Mouse (Mus musculus): ENCODE measurements around the gene Rnf41.

Gene Rnf41

DNA sequence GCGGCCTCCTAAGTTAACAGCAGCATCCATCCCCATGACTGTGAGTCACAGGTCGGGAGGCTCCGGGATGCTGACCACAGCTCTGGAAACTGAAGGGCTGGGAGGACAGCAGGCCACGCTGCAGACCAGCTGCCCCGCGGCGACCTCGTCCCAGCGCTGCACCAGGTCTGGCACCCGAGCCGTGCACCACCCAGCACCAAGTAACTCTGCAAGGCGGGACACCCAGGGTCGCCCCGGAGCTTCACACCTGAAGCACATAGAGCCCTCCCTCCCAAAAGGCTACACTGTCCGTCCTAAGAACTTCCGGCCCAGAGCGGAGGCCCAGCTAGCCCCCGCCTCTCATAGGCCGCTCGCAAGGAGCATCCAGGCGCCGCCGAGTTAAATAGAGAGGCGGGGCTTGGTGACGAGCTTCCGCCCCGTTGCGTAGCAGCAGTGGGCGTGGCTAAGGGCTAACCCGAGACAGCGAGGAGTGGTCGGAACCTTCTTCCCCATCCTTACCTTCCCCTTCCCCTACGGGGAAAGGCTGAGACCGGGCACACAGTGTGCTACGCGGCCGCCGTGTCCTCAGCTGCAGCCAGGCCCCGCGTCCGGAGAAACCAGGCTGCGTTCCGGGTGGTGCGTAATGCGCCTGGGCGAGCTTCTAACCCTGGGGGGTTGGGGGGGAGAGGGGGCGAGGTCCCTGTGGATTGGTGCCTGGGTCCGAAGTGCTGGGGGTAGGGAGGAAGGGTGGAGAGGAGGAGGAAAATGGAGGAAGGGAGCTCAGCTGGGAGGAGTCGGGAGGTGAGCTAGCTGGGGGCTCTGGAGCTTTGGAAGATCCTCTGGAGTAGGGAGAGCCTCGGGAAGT is at the start of gene Rnf41, which contains the start of gene Nabp2:
Gene Rnf41, plus strand, starts transcription at position 447 of the 844 bp plus-strand sequence.
Gene Nabp2, minus strand, starts transcription at position 282 of the 844 bp plus-strand sequence.
- DNase-seq (ENCODE audit: low spot score): peak; percentile 96

DNA sequence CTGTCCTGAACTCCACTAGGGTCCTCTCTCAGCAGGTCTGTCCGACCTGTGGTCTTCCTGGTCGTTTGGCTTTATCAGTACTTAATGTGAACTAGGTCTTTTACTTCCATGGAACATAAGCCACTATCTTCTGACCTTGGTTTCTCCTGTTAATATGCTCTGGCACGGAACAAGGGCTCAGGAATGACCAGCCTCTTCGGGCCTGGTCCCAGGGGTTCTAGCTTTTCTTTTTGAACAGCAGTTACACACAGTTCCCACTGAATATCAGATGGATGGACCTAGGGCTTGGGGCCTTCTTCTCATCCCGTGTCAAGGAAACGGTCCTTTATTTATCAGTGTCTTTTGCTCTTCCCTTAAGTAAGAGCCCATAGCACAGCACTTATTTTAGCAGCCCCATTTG is 49.6 kb upstream of the Rnf41 start:
- DNase-seq (ENCODE audit: low spot score): no peak

DNA sequence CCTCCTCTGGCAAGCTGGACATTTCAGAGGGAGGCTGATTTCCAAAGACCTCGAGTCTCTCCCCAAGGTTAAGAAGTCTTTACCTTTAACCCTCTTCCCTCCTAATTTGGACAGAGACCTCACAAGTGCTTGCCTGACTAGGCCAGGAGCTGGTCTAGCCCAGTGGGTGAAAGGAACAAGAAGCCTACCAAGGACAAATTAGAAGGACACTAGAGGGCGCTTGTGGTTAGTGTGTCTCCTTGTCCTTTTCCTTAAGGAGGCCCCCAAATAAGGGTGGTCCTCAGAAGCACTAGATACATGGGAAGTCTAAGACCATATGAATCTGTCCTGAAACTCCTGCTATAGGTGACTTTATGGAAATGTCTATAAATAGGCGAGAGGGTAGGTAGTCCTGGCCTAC is 48.9 kb upstream of the Rnf41 start:
- no peak for DNase-seq (ENCODE audit: low spot score)

DNA sequence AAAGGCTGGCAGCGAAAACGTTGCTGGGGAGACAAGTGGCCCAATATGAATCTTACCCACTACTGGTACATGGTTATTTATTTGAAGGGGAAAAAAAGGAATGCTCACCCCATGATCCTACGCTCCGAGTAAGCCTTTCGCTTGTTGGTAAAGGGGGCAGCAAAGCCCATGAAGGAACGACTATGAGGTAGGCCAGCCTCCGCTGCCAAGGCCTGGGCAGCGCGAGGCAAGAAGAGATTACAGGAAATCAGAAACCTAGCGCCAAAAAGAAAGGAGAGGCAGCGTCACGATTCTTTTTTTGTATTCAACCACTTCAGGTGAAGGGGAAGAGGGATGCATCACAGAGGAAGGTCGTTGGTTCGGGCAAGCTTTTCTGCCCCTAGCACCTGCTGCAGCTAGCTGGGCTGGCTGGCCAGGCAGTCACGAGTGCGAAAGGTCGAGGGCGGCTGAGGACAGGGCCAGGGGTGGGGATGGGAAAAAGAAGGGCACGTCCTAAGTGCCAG is 43.5 kb upstream of the Rnf41 start:
- DNase-seq (ENCODE audit: low spot score): no peak

DNA sequence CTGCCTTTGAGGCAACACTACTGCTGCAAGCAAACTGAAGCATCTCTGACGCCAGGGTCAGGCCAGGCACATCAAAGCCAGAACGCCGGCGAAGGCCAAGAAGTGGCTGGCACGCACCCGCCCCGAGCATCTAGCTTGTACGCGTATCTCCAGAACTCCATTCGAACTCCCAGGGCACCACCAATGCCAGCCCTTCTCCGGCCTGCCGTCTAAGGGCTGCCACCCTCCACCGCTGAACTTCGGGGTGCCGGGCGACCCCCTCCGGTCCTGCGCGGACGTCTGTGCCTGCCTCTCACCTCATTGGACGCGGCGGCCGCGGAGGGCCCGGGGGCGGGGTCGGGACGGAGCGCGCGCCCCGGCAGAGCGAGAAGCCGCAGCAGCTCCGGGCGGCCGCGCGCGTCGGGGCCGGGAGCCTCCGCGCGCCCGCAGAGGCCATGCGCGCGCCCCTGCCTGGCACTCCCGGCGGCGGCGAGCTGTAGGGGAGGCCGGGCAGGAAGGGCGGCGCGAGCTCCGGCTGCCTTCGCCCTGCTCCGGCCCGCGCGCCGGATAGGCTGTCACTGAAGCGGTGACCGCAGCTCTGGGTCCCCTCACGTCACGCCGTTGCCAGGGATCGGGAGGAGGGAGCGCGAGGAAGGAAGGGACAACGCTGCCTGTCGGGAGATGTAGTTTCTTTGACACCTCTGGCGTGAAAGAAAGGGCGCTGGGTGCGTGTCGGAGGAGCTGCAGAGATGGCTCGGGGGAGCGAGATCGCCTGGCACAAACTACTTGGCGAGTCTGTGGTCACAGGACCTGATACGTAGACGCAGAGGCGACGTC is 42.8 kb upstream of the Rnf41 start, which contains the start of gene Coq10a:
Gene Coq10a, minus strand, starts transcription at position 596 of the 816 bp plus-strand sequence.
- DNase-seq (ENCODE audit: low spot score): peak; percentile 82

DNA sequence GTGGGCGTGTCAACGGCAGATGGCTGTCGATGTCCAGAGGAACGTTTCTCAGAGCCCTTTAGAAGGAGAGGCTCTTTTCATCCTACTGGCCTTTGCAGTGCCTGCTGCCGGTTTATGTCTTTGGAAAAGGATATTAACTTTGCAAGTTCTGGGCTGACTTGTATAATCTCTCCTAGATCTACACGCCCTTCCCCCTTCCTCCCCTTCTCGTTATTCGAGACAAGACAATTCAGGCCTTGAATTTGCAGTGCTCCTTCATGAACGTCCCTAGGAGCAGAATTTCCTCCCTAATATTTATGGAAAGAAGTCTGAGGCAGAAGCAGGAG is 42.3 kb upstream of the Rnf41 start:
- no peak for DNase-seq (ENCODE audit: low spot score)

DNA sequence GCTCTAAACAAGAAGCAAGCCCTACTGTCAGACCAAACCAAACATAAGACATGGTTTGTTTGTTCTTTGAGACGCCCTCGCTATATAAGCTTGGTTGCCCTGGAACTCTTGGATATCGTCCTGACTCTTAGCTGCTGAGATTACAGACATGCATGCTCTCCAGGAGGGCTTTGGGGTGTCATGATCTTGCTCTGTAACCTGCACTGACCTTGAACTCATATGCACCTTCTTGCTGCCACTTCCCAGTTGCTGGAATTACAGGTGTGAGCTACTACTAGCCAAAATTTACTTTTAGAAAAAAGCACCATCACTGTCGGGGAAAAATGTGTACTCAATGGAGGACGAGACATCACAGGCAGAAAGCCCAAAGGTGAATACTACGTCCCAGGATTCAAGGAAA is 41.9 kb upstream of the Rnf41 start:
- no peak for DNase-seq (ENCODE audit: low spot score)

DNA sequence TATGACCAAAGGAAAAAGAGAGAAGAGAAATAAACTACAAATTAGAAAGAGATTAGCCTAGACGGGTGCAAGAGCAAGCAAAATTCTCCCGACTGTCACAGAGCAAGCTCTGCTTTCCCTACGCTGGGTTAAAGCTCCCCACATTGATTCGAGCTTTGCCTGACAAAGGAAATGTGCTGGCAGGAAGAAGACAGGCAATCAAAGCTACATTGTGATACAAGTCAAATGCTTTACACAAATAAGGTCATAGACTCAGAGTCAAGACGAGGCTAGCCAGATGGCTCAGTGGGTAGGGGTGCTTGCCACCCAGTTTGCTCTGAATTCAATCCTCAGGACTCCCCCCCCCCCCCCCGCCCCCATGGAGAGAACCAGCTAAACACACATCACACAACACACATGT is 41.4 kb upstream of the Rnf41 start:
- no peak for DNase-seq (ENCODE audit: low spot score)

DNA sequence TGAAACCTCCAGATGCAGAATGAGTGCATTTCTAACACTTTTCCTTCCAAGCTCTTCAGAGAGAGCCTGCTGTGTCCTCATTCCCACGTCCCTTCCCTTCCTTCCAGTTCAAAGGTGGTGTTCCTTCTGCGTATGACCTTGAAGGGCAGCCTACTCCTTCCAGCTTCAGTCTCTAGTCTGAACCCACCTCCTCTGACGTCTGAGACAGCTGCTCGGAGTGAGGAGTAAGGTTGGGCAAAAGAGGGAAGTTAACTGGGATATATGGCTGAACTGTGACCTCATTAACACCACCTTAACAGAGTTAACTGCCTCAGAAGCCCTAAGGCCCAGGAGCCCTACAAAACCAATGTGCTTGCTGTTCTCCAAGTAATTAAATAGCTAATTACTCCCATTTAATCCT is 40.9 kb upstream of the Rnf41 start:
- DNase-seq (ENCODE audit: low spot score): no peak

DNA sequence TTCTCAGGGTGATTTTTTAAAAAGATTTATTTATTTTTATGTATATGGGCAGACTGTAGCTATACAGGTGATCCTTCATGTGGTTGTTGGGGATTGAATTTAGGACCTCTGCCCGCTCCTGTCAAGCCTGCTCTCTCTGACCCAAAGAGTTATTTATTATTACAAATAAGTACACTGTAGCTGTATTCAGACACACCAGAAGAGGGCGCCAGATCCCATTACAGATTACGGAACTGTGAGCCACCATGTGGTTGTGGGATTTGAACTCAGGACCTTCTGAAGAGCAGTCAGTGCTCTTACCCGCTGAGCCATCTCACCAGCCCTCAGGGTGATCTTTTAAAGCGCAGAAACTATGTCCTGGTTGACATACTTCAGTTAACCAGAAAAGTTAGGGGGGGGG is 39.3 kb upstream of the Rnf41 start:
- DNase-seq (ENCODE audit: low spot score): no peak

DNA sequence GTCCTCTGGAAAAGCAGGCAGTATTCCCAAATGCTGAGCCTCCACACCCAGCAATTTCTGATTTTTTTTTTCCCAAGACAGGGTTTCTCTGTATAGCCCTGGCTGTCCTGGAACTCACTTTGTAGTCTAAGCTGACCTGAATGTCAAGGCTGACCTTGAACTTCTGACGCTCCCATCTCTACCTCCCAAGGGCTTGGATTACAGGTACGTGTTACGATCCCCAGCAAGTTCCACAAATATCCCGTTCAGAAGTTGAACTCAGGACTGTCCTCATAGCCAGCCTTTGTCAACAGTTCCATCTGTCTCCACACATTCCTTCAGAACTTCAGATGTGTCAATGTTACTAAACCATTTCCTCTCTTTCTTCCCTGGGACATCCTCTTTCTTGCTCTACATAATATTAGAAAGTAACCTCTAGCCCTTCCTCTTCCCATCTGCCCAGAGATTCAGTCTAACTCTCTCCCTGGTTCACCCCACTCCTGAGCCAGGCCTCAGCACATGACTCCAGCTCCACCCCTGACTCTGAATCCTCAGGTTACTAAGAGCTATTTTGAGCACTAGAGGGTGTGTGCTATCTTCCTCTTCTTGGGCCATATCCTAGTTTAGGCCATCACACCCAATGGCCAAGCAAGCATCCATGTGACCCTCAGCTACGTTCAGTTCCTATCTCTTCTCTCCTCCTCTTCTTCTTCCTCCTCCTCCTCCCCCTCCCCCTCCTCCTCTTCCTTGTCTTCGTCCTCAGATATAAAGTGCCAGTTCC is 38.3 kb upstream of the Rnf41 start:
- DNase-seq (ENCODE audit: low spot score): no peak

DNA sequence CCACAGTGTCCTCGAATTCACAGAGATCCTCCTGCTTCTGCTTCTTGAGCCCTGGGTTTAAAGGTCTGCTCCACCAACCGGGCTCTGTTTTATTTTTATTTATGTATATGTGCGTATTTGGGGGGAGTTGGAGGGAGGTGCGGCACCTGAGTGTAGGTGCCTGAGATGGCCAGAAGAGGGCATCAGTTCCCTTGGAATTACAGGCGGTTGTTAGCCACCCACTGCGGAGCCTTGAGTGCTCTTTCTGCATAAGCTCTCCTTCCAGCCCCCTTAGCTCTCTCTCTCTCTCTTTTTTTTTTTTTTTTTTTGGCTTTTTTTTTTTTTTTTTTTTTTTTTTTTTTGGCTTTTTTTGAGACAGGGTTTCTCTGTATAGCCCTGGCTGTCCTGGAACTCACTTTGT is 37.1 kb upstream of the Rnf41 start:
- no peak for DNase-seq (ENCODE audit: low spot score)

DNA sequence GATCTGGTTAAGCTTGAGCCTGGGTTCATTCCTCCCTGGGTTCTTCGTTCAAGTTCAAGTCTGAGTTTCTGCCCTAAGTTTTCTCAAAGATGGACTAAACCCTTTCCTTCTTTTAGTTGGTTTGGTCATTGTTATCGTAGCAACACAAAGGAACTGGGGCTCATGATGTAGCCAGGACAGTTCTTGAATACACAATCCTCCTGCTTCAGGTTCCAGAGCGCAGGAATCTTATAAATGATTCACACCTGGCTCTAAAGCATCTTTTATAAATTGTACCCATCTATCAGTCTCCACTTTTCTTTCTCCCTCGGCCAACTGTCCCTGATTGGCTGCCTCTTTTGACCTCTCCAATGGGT is 35.4 kb upstream of the Rnf41 start:
- DNase-seq (ENCODE audit: low spot score): no peak

DNA sequence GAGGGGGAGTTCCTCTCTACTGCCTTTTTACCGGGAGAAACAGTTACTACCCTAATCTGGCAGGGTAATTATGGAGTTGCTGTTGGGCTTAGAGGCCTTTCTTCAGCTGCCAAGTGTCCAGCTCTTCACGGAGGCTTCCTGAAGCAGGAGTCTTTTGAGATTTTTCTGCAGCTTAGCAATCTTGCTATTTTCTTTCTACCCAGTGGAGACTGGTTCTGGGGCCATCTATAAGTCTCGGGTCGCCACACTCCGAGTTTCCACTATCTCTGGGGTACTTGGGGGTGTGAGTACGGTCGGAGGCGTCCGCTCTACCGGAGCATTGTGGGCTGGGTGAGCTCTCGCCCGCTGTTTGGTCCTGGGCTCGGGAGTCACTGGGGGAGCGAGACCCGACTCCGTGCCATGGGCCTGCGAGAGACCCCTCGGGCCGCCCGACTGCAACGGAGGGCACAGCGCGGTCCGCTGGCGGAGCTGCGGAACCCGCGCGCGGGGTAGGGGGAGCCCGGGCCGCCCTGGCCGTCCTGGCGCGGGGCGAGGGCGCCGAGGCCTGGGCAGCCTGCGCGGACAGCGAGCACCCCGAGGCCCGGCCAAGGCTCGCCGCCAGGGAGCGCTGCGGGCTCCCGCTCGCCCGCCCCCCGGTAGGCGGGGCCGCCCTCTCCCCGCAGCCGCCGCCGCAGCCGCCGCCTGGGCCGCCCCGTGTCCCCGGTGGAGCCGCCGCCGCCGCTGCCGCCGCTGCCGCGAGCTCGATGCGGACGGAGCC is 34.8 kb upstream of the Rnf41 start, which contains the start of gene Ankrd52:
Gene Ankrd52, plus strand, starts transcription at position 661 of the 757 bp plus-strand sequence.
- DNase-seq (ENCODE audit: low spot score): peak; percentile 80

DNA sequence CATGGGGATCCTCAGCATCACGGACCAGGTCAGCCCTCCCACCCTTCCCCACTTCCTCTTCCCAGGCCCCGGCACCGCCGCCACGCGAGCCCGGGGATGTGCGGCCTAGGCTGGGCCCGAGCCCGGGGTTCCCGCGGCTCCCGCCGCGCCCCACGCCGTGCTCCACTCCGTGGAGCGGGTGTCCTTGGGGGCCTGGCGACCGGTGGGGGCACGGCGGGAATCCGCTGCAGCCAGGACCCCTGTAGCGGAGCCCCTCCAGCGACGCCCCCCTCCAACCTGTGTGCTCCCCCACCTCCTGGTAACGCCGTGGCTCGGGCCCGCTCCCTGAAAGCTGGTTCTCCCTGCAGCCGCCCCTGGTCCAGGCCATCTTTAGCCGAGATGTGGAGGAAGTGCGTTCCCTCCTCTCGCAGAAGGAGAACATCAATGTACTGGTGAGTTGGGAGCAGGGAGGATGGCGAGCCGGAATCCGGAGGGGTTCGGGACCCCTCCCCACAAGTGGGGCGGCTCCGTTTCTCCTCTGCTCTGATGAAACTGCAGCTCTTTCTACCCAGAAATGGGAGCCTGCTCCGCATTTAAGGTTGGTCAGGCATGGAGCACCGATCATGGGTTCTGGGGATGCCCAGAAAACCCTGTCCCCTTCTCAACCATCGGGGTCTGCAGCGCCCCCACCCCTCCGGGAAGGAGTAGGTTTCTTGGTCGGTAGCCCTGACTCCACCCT is 34.1 kb upstream of the Rnf41 start:
- DNase-seq (ENCODE audit: low spot score): peak; percentile 38

DNA sequence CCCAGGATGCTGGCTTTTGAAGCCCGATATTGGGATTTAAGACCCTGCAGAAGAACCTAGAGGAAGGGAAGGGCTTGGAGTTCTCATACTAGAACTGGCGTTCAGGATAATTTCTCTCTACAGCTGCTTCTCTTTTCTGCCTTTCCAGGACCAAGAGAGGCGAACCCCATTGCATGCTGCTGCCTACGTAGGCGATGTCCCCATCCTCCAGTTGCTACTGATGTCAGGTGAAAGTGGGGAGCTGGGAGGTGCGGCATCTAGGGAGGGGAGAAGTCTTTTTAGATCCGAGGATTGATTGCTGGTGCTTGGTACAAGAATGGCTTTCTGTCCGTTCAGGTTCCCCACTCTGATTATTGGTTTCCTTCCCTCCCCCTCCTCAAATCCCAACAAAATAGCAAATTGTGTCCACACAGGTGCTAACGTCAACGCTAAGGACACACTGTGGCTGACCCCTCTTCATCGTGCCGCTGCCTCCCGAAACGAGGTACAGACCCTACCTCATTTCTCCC is 33.5 kb upstream of the Rnf41 start:
- no peak for DNase-seq (ENCODE audit: low spot score)

DNA sequence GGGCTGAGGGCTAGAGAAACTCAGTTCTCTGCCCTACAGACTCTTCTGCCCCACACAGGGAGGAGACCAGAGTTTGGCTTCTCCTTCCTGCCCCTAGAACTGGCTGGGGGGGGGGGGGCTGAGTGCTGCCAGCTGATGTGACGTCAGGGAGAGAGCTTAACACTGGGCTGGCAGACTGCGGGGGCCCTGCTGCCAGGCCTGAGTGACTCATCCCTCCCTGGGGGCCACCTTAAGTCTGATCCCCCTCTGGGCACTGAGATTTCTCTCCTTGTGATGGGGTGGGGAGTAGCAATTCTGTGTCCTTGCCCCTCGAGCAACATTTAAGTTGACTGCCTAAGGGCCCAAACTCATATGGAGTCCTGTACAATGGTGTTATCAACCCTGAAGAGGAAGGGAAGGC is 33.0 kb upstream of the Rnf41 start:
- no peak for DNase-seq (ENCODE audit: low spot score)

DNA sequence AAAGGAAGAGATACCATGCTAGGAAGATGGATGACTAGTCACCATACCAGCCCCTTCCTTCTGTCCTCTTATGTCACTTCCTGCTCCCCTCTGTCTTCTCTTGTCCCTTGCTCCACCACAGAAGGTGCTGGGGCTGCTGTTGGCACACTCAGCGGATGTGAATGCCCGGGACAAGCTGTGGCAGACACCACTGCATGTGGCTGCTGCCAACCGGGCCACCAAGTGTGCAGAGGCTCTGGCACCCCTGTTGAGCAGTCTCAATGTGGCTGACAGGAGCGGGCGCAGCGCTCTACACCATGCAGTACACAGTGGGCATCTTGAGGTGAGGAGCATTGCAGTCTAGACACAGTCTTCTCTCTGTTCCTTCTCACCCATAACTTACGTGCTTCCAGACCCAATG is 32.2 kb upstream of the Rnf41 start:
- DNase-seq (ENCODE audit: low spot score): no peak

DNA sequence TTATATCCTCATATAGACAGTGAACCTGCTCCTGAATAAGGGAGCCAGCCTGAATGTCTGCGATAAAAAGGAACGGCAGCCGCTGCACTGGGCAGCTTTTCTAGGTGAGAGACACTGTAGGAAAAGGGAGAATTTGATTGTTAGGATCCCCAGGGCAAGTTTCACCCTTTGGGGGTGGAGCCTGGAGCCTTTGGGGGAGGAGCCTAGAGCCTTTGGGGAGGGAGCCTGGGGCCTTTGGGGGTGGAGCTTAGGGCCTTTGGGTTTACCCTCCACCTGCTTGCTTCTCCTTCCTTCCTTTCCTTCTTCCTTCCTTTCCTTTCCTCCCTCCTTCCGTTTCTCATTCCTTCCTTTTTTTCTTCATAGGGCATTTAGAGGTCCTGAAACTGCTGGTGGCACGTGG is 30.9 kb upstream of the Rnf41 start:
- DNase-seq (ENCODE audit: low spot score): no peak

DNA sequence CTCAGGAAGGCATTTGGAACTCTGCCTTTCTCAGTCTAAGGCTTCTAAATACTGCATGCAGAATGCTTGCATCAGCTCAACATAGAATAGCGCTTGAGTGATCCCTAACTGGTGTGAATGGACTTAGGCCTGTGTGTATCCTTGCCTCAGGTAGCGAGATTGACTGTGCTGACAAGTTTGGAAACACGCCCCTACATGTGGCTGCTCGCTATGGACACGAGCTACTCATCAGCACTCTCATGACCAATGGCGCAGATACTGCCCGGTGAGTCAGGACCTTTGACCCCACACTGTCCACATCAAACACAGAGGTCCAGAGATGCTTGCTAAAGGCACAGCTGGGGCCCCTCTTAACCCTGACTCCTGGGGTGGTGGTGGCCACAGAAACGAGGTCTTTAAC is 29.0 kb upstream of the Rnf41 start:
- no peak for DNase-seq (ENCODE audit: low spot score)

DNA sequence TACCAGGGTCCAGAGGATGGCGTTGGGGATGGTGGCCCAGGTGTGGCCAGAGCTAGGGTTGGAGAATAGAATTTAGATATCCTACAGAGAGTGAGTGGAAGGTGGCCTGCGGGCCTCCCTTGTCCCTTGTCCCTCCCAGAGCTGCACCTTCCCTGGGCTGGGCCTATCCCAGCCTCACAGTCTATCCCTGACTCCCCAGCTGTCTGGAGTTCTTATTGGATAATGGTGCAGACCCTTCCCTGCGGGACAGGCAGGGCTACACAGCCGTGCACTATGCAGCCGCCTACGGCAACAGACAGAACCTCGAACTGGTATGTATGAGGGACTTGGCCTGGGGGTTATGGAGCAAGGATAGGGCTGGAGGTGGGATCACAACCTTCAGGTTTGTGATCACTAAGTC is 25.6 kb upstream of the Rnf41 start:
- DNase-seq (ENCODE audit: low spot score): no peak

Data from ovary, postnatal 10 days (tissue).